Mouse (Mus musculus) embryonic facial prominence, embryonic 10.5 days (tissue): ENCODE data around the gene Tex19.2. TPM values are rescaled to one million over a fixed set of nuclear protein-coding genes. Genes with fewer than 3 reads are reported as not detected.
"Not testable (repeated sequence)": the region's sequence is repeated elsewhere in the genome, so short reads cannot be mapped to it uniquely, and the experiment has no call there.

Experiments
- DNase-seq: peaks from one replicate; pipeline ENCODE4 v3.0.0-alpha.2; 2017; ENCODE audit warnings: low spot score
- H3K27ac ChIP-seq: fragments of 300-500 bp; sonication (generic); replicated peaks from 2 replicates; pipeline ENCODE4 v1.5.1; 2016; ENCODE audit warnings: mild to moderate bottlenecking
- H3K27me3 ChIP-seq: fragments of 300-500 bp; sonication (generic); replicated peaks from 2 replicates; pipeline ENCODE4 v1.6.1; 2016; ENCODE audit warnings: low read depth, mild to moderate bottlenecking; ENCODE audit not compliant: poor library complexity, severe bottlenecking
- H3K36me3 ChIP-seq: fragments of 300-500 bp; sonication (generic); replicated peaks from 2 replicates; pipeline ENCODE4 v1.6.1; 2016; ENCODE audit warnings: mild to moderate bottlenecking, moderate library complexity
- H3K4me1 ChIP-seq: fragments of 300-500 bp; sonication (generic); 2 replicates; pipeline ENCODE4 v1.6.1; 2016
- H3K4me3 ChIP-seq: fragments of 300-500 bp; sonication (generic); 2 replicates; pipeline ENCODE4 v1.5.1; 2016; ENCODE audit warnings: mild to moderate bottlenecking, moderate library complexity
- H3K9me3 ChIP-seq: fragments of 300-500 bp; sonication (generic); 2 replicates; pipeline ENCODE4 v1.6.1; 2016; ENCODE audit warnings: mild to moderate bottlenecking
- WGBS: fragments of 180-500 bp; shearing (Covaris S2); methylation state at CpG from one replicate; pipeline ENCODE4 v1.1.7; 2016; 5-methylcytosine and 5-hydroxymethylcytosine counted together
- polyA plus RNA-seq: library from polyadenylated mRNA; unstranded; fragments of >200 nt; fragmentation: Nextera tagmentation; extraction: Ambion mirVana; gene quantifications from 2 replicates; pipeline ENCODE4 v1.2.1, GENCODE M21; 2016

Tex19.2 gene
- polyA plus RNA-seq, 1 experiment from 2014 or later: not detected

DNA sequence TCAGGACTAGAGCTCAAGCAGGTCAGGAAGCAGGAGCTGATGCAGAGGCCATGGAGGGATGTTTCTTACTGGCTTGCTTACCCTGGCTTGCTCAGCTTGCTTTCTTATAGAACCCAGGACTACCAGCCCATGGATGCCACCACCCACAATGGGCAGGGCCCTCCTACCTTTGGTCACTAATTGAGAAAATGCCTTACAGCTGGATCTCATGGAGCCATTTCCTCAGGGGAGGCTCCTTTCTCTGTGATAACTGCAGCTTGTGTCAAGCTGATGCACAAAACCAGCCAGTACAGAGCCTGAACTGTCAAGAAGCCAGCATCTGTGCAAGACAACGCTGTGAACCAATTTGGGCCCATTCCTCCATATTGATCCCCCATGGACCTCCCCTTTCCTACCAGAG is 11.2 kb downstream of the Tex19.2 start:
- not testable (repeated sequence) for H3K27me3 ChIP-seq, H3K9me3 ChIP-seq, H3K36me3 ChIP-seq, H3K4me1 ChIP-seq, H3K27ac ChIP-seq, DNase-seq, H3K4me3 ChIP-seq
- WGBS: 71% methylated on average over 1 of the region's 1 CpGs

DNA sequence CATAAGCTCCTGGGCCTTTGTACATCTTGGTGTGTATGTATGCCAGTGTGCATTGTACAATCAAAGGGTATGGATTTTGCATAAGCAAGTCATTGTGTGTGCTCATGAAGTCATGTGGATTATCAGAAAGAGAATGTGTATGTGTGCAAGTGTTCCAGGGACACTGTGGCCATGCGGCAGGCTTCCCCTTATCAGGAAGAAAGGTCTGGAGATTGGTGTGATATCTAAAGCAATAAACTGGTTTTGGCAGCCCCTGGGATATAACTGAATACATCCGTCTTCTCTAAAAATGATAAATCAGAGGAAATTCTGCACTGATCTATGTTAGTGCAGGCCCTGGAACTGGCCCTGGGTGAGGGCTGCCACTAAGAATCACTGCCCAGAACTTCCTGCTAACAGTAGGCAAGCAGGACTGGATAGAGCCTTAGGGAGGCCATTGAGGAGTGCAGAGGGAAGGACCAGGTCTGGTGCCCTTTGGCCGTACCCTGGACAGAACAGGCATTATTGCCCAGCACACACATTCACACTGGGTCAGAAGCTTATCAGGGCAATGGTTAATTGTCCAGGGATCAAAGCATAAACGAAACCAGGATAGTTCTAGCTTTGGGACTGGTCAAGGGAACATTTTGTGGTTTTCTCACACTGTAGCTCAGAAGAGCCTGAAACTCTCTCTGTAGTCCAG is 17.2 kb downstream of the Tex19.2 start:
- Histone ChIP-seq H3K4me3 (no peak overlapping the region), H3K27ac (no peak overlapping the region), H3K36me3 (no peaks in the 10 kb centered on the region), H3K27me3 (no peaks in the 10 kb centered on the region), H3K4me1 (peaks cover 3% of the 10 kb centered on the region; the same call in 1 of the 2 replicates), H3K9me3 (no peaks in the 10 kb centered on the region)
- 89% methylated on average over 4 of the region's 4 CpGs for WGBS
- DNase-seq: no peak

DNA sequence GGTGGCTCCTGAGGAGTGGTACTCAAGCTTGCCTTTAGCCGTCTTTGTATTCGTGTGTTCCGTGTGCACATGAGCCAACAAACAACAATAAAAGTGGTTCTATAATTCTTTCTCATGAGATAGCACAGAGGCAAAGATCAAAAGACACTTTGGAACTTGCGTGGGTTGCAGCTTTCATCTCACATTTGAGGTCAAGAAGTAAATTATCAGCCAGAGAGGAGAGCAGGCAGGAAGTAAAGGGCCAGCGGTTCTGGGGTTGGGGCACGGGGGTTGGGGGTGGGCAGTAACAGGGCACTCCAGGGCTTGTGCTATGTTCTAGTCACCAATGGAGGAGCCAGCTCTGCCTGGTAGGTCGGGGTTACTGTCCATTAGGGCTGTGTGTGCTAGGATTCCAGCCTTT is 17.8 kb downstream of the Tex19.2 start:
- H3K27ac ChIP-seq: no peak overlapping the region
- H3K4me1 ChIP-seq: peaks cover 3% of the 10 kb centered on the region; the same call in 1 of the 2 replicates
- no peaks in the 10 kb centered on the region for H3K36me3 ChIP-seq
- H3K9me3 ChIP-seq: no peaks in the 10 kb centered on the region
- no peak overlapping the region for H3K4me3 ChIP-seq
- H3K27me3 ChIP-seq: no peaks in the 10 kb centered on the region
- DNase-seq: no peak
- WGBS: 71% methylated on average over 7 of the region's 7 CpGs

DNA sequence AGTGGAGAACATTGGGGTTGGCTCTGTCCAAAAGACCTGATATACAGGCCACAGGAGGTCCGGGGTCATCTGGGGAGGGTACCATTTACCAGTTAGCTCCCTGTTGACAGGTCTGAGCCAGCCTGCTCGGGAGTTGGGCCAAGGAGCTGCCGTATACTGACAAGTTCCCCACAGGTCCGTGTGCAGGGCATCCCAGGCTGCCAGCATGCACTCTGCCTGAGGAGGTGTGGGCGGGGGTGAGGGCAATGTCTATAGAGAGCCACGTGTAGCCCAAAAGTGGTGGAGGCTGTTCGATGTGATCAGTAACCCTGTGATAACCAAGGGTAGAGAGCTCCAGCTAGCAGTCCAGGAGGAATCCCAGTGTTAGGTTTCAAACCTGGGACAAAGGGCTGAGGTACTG is 18.7 kb downstream of the Tex19.2 start:
- no peak for DNase-seq
- H3K4me3 ChIP-seq: no peak overlapping the region
- peaks cover 3% of the 10 kb centered on the region; the same call in 1 of the 2 replicates for H3K4me1 ChIP-seq
- H3K27ac ChIP-seq: no peak overlapping the region
- H3K27me3 ChIP-seq: no peaks in the 10 kb centered on the region
- 76% methylated on average over 7 of the region's 7 CpGs for WGBS
- no peaks in the 10 kb centered on the region for H3K9me3 ChIP-seq
- no peaks in the 10 kb centered on the region for H3K36me3 ChIP-seq

DNA sequence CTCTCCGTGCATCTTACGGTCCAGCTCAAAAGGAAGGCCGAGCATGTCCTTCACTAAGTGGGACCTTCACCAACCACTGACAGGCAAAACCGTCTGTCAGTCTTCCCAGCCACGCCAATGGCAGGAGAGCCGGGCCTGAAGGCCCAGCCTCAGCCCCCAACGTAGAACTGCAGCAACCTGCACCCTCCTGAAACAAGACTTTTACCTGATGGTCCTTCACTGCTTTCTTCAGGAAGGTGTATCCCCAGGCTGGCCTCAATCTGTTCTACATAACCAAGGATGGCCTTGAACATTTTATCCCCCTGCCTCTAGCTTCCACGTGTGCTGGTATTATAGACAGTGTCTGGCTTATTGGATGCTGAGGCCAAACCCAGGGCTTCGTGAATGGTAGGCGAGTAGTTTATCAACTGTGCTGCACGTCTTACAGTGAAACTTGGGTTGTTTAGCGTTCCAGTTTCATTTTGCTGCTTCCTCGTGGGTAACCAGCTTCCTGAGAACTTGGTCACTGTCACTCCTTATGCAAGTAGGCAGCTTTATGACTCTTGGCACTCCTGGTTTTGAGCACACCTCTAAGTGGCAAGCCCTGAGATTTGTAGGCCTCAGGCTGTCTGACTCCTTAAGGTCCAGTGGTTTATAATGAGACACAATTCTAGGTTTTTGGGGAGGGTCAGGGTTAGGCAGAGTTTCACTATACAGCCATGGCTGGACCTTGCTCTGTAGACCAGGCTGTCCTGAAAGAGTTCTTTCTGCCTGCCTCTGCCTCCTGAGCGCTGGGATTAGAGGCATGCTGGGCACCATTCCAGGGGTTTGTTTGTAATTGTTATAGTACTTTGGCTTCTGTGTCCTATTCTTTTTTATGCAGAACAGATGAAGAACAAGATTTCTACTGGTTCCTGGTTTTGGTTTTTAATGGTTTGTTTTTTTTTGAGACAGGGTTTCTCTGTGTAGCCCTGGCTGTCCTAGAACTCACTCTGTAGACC is 25.6 kb downstream of the Tex19.2 start:
- no peak for DNase-seq
- WGBS: 89% methylated on average over 14 of the region's 14 CpGs
- H3K27me3 ChIP-seq: no peaks in the 10 kb centered on the region
- no peaks in the 10 kb centered on the region for H3K4me1 ChIP-seq
- H3K27ac ChIP-seq: no peak overlapping the region
- no peaks in the 10 kb centered on the region for H3K36me3 ChIP-seq
- H3K9me3 ChIP-seq: no peaks in the 10 kb centered on the region
- H3K4me3 ChIP-seq: no peak overlapping the region

DNA sequence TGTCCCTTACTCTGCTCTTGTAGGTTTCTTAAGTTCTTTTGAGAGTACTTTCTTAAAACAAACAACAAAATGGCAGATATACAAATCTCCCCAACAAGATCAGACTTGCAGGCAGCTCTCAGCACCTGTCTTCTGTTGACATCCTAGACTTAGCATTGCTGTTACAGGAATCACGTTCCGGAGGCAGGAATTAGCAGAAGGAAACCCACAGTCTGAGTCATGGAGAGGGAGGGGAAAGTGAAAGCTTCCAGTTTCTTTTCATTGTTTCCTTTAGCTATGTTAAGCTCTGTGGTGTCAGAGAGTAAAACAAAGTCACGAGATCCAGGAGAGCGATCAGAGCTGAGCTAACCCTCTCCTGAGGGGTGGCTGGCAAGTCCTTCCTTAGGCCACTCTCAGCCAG is 27.5 kb downstream of the Tex19.2 start:
- no peak overlapping the region for H3K27ac ChIP-seq
- no peak overlapping the region for H3K4me3 ChIP-seq
- no peak for DNase-seq
- H3K36me3 ChIP-seq: no peaks in the 10 kb centered on the region
- 72% methylated on average over 4 of the region's 4 CpGs for WGBS
- no peaks in the 10 kb centered on the region for H3K27me3 ChIP-seq
- no peaks in the 10 kb centered on the region for H3K9me3 ChIP-seq
- H3K4me1 ChIP-seq: no peaks in the 10 kb centered on the region

DNA sequence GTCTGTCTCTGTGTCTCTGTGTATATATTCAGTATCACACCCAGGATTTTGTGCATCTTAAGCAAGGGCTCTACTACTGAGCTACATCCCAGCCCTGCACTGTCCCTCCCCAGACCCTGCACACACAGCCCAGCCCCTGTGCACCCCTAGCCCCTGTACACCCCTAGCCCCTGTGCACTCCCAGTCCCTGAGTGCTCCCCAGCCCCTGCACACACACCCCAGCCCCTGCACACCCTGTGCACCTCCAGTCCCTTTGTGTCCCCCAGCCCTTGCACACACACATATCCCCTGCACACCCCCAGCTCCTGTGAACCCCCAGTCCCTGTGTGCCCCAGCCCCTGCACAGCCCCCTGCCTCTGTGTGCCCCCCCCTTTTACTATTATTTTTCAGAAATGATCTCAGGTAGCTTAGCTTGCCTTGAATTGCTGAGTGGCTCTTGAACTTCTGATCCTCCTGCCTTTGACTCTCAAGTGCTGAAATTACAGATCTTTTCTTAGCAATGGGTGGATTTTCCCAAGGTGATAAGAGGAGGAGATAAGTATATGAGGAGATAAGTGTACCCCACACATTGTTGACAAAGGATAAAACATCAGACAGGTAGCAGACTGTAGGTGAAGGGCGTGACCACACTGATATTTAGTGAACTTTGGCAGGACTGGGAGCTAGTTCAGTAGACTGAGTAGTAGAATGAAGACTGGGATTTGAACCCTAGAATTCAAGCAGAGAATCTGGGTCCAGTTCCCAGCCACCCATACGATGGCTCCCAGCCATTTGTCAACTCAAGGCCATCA is 28.5 kb downstream of the Tex19.2 start:
- WGBS: 91% methylated on average over 2 of the region's 2 CpGs
- Histone ChIP-seq H3K4me1 (no peaks in the 10 kb centered on the region), H3K36me3 (no peaks in the 10 kb centered on the region), H3K27me3 (no peaks in the 10 kb centered on the region), H3K9me3 (no peaks in the 10 kb centered on the region), H3K27ac (no peak overlapping the region), H3K4me3 (no peak overlapping the region)
- DNase-seq: no peak

DNA sequence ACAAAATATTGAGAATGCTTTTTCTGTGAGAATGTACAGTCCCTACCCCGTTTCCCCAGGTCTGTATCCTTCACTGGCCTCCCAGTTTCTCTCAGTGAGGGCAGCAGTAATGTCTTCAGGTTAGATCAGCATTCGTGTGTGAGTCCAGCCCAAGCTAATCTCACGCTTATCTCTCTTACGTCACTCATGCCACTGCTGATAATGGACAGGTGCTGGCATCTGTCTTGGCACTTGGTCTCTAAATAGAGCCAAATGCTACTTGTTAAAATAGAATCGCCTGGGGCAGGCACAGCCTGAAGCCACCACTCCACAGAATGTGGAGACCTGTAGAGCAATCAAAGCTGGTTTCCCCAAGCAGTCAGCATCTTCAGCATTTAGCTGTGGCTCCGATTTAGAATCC is 29.5 kb downstream of the Tex19.2 start:
- 81% methylated on average over 6 of the region's 6 CpGs for WGBS
- no peaks in the 10 kb centered on the region for H3K9me3 ChIP-seq
- H3K36me3 ChIP-seq: no peaks in the 10 kb centered on the region
- no peaks in the 10 kb centered on the region for H3K27me3 ChIP-seq
- DNase-seq: no peak
- H3K4me3 ChIP-seq: no peak overlapping the region
- no peaks in the 10 kb centered on the region for H3K4me1 ChIP-seq
- H3K27ac ChIP-seq: no peak overlapping the region

DNA sequence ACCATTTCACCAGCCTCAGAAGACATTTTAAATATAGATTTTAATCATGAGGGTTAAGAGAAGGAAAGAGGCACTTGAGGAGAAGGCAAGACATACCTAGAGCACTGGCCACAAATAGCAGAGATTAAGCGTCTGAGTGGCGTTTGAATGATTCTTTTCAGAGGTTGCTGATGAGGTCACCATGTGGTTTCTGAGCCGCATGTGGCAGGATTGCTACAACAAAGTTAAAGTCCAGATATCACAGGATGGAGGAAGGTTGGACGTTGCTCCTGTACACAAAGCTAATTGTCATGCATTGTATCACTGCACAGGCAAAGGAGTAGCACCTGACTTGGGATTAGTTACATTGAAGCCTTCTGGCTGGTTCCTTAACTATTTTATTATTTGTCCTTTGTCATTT is 32.2 kb downstream of the Tex19.2 start:
- DNase-seq: no peak
- Histone ChIP-seq H3K36me3 (no peaks in the 10 kb centered on the region), H3K4me3 (no peak overlapping the region), H3K4me1 (no peaks in the 10 kb centered on the region), H3K9me3 (no peaks in the 10 kb centered on the region), H3K27me3 (no peaks in the 10 kb centered on the region), H3K27ac (no peak overlapping the region)
- WGBS: 66% methylated on average over 4 of the region's 4 CpGs

DNA sequence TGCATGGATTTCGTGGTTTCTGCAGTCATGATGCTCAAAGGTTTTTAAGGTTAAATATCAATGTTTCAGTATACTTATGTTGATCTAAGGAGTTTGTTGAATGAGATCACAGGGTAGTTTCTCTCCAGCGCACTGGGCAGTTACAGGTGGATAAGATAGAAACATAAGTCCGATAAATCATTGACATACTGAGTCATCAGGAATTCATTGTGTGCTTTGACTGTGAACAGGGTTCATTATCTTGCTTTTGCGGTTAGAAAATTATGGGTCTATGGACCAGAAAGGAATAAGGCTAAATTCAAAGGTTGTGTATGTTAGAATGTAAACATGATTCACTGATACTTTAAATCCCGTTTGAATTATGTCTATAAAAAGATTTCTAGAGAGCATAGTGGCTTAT is 33.3 kb downstream of the Tex19.2 start:
- 86% methylated on average over 5 of the region's 5 CpGs for WGBS
- no peaks in the 10 kb centered on the region for H3K4me1 ChIP-seq
- no peak for DNase-seq
- H3K36me3 ChIP-seq: no peaks in the 10 kb centered on the region
- no peak overlapping the region for H3K4me3 ChIP-seq
- no peaks in the 10 kb centered on the region for H3K9me3 ChIP-seq
- no peak overlapping the region for H3K27ac ChIP-seq
- H3K27me3 ChIP-seq: no peaks in the 10 kb centered on the region

DNA sequence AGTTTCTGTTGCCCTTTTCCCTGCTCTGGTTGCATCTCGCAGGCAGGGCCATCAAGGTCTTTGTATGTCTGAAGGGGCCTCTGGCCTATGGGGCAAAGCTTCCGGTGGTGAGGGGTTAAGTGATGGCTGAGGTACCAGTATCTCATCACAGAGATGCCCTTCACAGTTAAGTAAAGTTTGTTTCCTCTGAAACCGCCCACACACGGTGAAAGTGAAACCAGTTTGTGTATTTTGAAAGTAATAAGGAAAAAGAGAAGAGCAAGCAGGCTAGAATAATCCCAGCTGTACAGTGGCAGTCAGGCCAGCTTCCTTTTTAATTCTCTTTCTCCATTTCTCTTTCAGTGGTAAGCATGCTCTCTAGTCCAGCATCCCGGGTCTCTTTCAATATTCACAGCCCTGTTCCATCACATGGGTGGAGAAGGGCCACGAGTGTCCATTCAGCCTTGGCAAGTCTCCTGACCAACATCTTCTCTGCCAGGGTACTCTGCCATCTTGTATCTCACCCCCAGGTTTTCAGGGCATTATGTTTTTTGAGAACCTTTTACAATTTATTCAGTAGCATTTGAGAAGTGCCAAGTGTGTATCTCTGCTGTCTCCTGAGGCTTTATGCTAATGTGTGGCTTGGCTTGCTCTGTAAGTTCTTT is 35.5 kb downstream of the Tex19.2 start:
- no peak for DNase-seq
- Histone ChIP-seq H3K27me3 (no peaks in the 10 kb centered on the region), H3K4me3 (no peak overlapping the region), H3K4me1 (no peaks in the 10 kb centered on the region), H3K9me3 (no peaks in the 10 kb centered on the region), H3K36me3 (no peaks in the 10 kb centered on the region), H3K27ac (no peak overlapping the region)
- 81% methylated on average over 6 of the region's 6 CpGs for WGBS

DNA sequence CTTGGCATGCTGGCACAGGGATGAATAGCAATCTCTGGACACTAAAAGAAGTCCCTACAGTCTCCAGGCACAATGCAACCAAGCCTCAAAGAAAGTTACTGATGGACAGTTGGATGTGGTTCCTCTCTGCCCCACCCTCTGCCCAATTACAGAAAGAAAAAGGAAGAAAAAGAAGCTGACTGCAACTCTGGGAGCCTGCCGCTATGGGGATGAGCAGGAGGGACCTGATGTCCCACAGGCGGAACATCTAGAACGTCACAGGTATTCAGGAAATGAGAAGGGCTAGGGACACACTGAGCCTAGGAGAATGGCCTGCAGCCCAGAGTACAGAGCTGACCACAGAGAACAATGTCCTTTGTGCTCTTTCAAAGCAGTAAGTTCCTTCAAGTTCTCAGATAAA is 36.2 kb downstream of the Tex19.2 start:
- no peaks in the 10 kb centered on the region for H3K4me1 ChIP-seq
- no peak overlapping the region for H3K27ac ChIP-seq
- H3K36me3 ChIP-seq: no peaks in the 10 kb centered on the region
- H3K9me3 ChIP-seq: no peaks in the 10 kb centered on the region
- WGBS: 83% methylated on average over 3 of the region's 3 CpGs
- H3K4me3 ChIP-seq: no peak overlapping the region
- no peak for DNase-seq
- no peaks in the 10 kb centered on the region for H3K27me3 ChIP-seq
